Mouse (Mus musculus) C2C12 (cell line): Measurements from ENCODE around the gene Cpne9. TPM values are rescaled to one million over a fixed set of nuclear protein-coding genes. Genes with fewer than 3 reads are reported as not detected.

ENCODE experiments used
- H3K27me3 ChIP-seq: one replicate; pipeline ENCODE4 v1.6.1; 2011; ENCODE audit not compliant: control insufficient read depth, insufficient read depth, insufficient read length
- H3K36me3 ChIP-seq: one replicate; pipeline ENCODE4 v1.6.1; 2011; ENCODE audit not compliant: control insufficient read depth, insufficient read depth
- H3K4me3 ChIP-seq: one replicate; pipeline ENCODE4 v1.5.1; 2011; ENCODE audit warnings: mild to moderate bottlenecking, control low read depth; ENCODE audit not compliant: poor library complexity, insufficient read depth, severe bottlenecking
- H3K79me2 ChIP-seq: one replicate; pipeline ENCODE4 v1.6.1; 2011; ENCODE audit not compliant: control insufficient read depth, insufficient read depth
- H3K79me3 ChIP-seq: one replicate; pipeline ENCODE4 v1.6.1; 2011; ENCODE audit warnings: low read depth, control low read depth
- H3ac ChIP-seq: one replicate; pipeline ENCODE3; 2011; ENCODE audit warnings: low read depth; ENCODE audit not compliant: control insufficient read depth, insufficient read length
- CEBPB ChIP-seq: IDR thresholded peaks from one replicate; pipeline ENCODE4 v1.6.1; 2011; ENCODE audit warnings: low read depth, mild to moderate bottlenecking, control low read depth, moderate library complexity
- CTCF ChIP-seq: IDR thresholded peaks from one replicate; pipeline ENCODE4 v1.5.1; 2011; ENCODE audit not compliant: control insufficient read depth, insufficient read depth, insufficient read length
- FOSL1 ChIP-seq: IDR thresholded peaks from one replicate; pipeline ENCODE4 v1.8.0; 2011; ENCODE audit warnings: mild to moderate bottlenecking, low read length; ENCODE audit not compliant: poor library complexity, insufficient read depth, severe bottlenecking
- MAX ChIP-seq: IDR thresholded peaks from one replicate; pipeline ENCODE4 v1.6.1; 2011; ENCODE audit warnings: mild to moderate bottlenecking, control low read depth
- MYOD1 ChIP-seq: IDR thresholded peaks from one replicate; pipeline ENCODE4 v1.6.1; 2011; ENCODE audit warnings: low read depth; ENCODE audit not compliant: control insufficient read depth, insufficient read length
- MYOG ChIP-seq: IDR thresholded peaks from one replicate; pipeline ENCODE4 v1.6.1; 2011; ENCODE audit not compliant: control insufficient read depth, insufficient read length; ENCODE audit errors: extremely low read depth
- USF1 ChIP-seq: IDR thresholded peaks from one replicate; pipeline ENCODE4 v1.6.1; 2011; ENCODE audit warnings: low read depth, mild to moderate bottlenecking, control low read depth, moderate library complexity
- polyA plus RNA-seq: library from polyadenylated mRNA; unstranded; fragments of >200 nt; fragmentation: generic; extraction: Trizol; gene quantifications from one replicate; pipeline ENCODE4 v1.2.1, GENCODE M21; 2012; ENCODE audit warnings: missing spikeins

Cpne9 gene
- polyA plus RNA-seq, 1 experiment, result 0.01 TPM

DNA sequence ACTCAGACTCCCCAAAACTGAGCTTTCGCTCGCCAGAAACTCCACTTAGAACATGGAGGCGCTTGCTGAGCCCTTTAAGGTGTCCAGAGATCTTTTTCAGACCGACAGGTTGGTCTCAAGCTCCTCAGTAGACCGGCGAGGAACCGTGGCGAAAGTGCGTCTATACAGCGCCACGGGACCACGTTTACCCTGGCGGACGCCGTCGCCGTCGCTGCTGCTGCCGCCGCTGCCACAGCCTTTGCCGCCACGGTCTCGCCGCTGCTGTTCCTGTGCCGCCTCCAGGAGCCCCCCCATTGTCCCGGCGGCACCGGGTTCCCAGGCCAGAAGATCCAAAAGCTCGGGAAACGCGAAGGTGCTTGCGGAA lies 24.9 kb downstream of the Cpne9 start, which contains the start of gene Brpf1:
TSS of gene Brpf1 (plus strand) at position 152 of the 364 bp plus-strand sequence.
- peaks cover 43% of the 10 kb centered on the region for H3K79me3 ChIP-seq
- H3K4me3 ChIP-seq, result peak within 1 kb of the TSS; percentile 96
- H3ac ChIP-seq, result peak within 1 kb of the TSS; percentile 94
- peaks cover 21% of the 10 kb centered on the region for H3K36me3 ChIP-seq
- TF ChIP-seq MYOG (no peak), MYOD1 (no peak), FOSL1 (no peak), CTCF (no peak), USF1 (no peak), CEBPB (no peak), MAX (no peak)
- H3K27me3 ChIP-seq, result no peaks in the 10 kb centered on the region
- H3K79me2 ChIP-seq, result peaks cover 50% of the 10 kb centered on the region

DNA sequence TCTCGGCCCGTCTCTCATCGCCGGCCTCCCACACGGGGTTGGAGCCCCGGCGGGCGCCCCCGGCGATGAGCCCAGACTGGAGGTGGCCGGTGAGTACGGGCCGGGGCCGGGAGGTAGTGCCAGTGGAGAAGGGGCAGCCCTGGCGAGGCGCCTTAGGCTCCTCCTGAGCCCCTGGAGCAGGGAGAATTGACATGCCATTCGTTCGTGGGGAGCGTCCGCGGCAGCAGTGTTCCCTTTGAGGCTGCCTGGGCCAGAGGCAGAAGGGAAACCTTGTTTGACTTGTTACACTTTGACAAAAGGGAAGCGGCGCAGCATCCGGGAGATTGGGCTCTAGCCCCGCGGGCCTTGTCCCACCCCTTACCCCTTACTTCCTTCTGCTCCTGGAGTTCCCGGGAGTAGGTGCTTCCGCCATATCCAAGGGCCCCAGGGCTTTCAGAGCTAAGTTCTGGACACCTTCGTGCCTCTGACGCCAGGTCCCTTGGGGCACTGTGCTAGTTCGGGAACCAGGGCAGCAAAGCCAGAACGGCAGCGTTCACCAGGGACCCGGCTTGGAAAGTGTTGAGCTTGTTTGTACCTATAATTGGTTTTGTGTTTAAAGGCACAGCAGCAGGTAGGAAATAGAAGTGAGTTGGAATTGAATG lies 25.5 kb downstream of the Cpne9 start:
- peak overlapping the region; percentile 96 for H3K4me3 ChIP-seq
- no peaks in the 10 kb centered on the region for H3K27me3 ChIP-seq
- TF ChIP-seq MYOD1 (no peak), CTCF (no peak), USF1 (no peak), MYOG (no peak), FOSL1 (no peak), CEBPB (no peak), MAX (no peak)
- peaks cover 27% of the 10 kb centered on the region for H3K36me3 ChIP-seq
- peak overlapping the region; percentile 94 for H3ac ChIP-seq
- peaks cover 48% of the 10 kb centered on the region for H3K79me3 ChIP-seq
- peaks cover 57% of the 10 kb centered on the region for H3K79me2 ChIP-seq

DNA sequence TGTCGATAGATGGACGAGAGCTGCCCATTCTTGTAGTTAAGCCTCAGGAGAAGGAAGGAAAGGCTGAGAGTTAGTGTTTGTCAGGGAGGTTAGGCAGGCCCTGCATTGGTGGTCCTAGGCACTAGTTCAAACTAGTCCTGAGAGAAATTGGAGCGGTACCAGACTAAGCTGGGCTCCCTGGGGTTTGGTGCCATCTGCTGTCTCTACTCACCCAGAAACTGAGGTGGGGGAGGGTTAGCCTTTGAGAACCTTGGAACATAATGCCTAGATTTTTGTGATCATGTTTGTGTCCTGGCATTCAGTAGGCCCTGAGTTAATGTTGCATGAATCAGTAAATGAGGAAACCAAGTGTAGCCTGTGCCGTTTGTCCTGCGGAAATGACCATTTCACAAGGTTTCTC lies 26.0 kb downstream of the Cpne9 start:
- Histone ChIP-seq H3ac (peak overlapping the region; percentile 94), H3K4me3 (peak overlapping the region; percentile 96), H3K36me3 (peaks cover 28% of the 10 kb centered on the region), H3K27me3 (no peaks in the 10 kb centered on the region), H3K79me2 (peaks cover 62% of the 10 kb centered on the region), H3K79me3 (peaks cover 51% of the 10 kb centered on the region)
- TF ChIP-seq MYOD1 (no peak), CTCF (peak; percentile 37)

GRCm38 (mm10) chr6:113315972-113316371 lies 33.9 kb downstream of the Cpne9 start:
- peaks cover 29% of the 10 kb centered on the region for H3K79me3 ChIP-seq
- no peak overlapping the region for H3ac ChIP-seq
- peaks cover 78% of the 10 kb centered on the region for H3K36me3 ChIP-seq
- TF ChIP-seq CTCF (no peak), FOSL1 (no peak)
- H3K4me3 ChIP-seq, result no peak overlapping the region
- no peaks in the 10 kb centered on the region for H3K27me3 ChIP-seq
- H3K79me2 ChIP-seq, result peaks cover 49% of the 10 kb centered on the region

DNA sequence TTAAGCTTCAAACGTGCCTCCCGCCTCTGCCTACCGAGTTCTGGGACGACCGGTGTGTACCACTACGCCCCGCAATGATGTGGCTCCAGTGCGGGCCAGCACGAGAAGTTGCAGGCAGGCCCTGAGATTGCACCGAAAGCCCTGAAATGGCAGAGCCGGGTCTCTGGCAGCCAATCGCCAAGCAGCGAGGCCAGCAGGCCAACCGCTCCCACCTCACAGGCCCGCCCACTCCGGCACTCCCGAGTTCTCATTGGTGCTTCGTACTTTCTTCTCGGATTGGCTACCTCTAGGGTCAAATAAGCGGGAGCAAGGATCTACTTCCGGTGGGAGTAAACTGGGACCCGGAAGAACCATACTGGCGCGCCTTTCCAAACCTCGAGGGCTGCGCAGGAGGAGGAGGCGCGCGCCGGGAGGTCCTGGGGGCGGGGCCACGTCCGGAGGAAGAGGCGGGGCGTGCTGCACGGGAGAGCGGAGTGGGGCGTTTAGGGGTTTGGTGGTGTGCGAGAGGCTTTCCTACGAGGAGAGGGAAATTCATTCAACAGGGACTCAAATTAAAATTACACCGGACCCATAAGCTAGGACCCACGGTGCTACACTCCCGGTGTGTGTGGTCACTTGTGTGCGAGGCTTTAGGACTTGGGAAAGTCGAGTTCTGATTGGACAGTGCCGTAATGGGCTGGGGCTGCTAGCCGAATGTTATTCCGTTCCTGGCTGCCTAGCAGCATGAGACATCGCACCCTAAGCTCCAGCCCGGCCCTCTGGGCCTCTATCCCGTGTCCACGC lies 44.6 kb downstream of the Cpne9 start, which contains the start of gene Ogg1:
TSS of gene Ogg1 (plus strand) at position 440 of the 783 bp plus-strand sequence.
- Histone ChIP-seq H3K27me3 (no peaks in the 10 kb centered on the region), H3K79me2 (peaks cover 13% of the 10 kb centered on the region), H3K79me3 (peaks cover 7% of the 10 kb centered on the region), H3K36me3 (peaks cover 70% of the 10 kb centered on the region), H3K4me3 (peak within 1 kb of the TSS; percentile 54), H3ac (peak within 1 kb of the TSS; percentile 79)
- no peak for TF ChIP-seq MYOG
- TF ChIP-seq MAX, result no peak
- no peak for TF ChIP-seq CEBPB
- no peak for TF ChIP-seq MYOD1
- TF ChIP-seq USF1, result no peak
- TF ChIP-seq FOSL1, result no peak
- TF ChIP-seq CTCF, result no peak

DNA sequence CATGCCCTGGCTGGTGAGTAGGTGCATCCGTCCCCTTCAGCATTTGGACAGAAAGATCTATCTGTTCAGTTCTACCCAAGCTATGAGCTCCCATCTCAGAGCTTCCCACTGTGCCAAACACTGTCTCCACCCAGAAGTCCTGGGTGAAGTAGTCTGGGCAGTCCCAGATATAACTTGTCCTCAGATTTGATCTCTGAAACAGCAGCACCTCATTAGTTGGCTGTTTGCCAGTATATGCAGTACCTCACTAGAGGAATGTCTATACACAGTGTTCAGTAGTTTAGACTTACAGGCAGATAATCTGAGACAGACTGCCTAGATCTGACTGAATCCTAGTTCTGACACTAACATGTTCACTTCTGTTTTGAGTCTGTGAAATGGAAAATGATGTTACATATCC lies 47.3 kb downstream of the Cpne9 start:
- no peaks in the 10 kb centered on the region for H3K27me3 ChIP-seq
- H3K36me3 ChIP-seq, result peaks cover 65% of the 10 kb centered on the region
- H3K79me2 ChIP-seq, result peaks cover 13% of the 10 kb centered on the region
- H3K4me3 ChIP-seq, result no peak overlapping the region
- H3ac ChIP-seq, result no peak overlapping the region
- peaks cover 7% of the 10 kb centered on the region for H3K79me3 ChIP-seq
- no peak for TF ChIP-seq USF1
- TF ChIP-seq FOSL1, result no peak
- no peak for TF ChIP-seq CEBPB
- TF ChIP-seq MAX, result no peak
- TF ChIP-seq CTCF, result no peak
- no peak for TF ChIP-seq MYOG
- no peak for TF ChIP-seq MYOD1
